Mouse (Mus musculus): ENCODE measurements around the gene Mad2l2.
"Not testable (repeated sequence)": the region's sequence is repeated elsewhere in the genome, so short reads cannot be mapped to it uniquely, and the experiment has no call there.

Gene Mad2l2

DNA sequence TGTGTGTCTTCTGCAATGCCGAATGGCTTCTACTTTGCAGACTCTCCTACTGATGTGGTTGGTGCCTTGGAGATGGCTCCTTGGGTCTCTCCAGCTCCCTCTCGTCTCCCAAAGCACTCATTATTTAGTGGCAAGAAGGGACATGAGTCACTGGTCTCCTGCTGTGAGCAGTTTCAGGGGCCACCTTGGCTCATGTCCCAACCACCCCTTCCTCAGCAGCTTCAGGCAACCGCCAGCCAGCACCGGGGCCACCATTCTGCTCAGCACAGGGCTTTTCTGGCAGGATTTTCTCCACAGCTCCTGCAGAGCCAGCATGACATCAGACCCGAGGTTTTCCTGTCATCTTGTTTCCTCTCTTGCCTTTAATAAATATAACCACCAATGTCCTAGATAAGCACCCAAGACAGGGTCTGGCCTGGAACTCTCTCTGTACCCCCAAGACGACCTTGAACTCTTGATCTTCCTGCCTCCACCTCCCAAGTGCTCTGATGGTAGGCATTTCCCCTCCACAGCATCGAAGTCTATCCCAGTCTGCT, 21.6 kb upstream of the Mad2l2 start:
- no peak for DNase-seq

DNA sequence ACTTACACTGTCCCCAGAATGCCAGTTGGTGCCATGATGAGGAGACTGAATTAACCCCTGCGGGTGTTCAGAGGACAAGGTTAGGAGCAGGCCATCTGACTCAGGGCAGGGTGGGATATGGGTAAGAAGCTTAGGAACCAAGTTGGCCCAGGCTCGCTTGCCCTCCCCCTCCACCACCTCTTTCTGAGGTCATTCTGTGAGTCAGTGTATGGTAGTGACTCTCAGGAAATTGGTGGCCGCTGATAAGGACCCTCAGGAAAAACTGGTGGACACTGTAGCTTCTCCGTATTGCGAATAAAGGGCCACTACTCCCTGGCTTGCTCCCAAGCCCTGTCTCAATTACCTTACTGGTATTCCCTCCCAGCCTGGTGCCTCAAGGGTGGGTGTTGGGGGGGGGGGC, 21.0 kb upstream of the Mad2l2 start:
- DNase-seq: no peak

GRCm38 (mm10) chr4:148112519-148112918, 17.7 kb upstream of the Mad2l2 start:
- no peak for DNase-seq

DNA sequence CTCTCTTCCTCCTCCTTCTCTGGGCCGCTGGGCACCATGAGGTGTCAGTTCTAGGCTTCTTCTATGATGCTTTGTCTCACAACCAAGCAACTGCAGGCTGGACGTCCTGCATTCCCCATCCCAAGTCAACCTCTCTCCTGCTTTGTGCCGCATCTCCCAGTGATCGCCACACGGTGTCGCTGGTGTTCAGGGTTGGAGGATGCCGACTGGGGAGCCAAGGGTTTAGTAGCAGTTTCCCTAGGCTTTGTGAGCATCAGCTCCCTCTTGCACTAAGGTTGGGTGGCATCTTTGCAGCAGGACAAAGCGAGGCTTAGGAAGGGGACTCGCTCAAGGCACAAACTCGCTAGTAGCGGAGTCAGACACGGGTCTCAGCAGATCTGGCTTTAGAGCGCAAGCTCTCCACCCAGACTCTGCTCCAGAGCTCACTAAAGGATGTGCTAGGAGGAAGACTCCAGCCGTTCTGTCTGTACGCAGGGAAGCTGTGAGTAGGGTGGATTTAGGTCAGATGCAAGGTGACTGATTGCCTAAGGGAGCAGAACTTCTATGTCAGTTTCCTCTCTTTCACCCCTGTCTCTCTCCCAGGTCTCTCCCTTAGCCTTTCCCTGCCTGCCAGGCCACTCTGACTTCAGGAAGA, 15.3 kb upstream of the Mad2l2 start:
- DNase-seq: peak; percentile 86

GRCm38 (mm10) chr4:148115467-148115866, 14.7 kb upstream of the Mad2l2 start:
- DNase-seq: no peak

DNA sequence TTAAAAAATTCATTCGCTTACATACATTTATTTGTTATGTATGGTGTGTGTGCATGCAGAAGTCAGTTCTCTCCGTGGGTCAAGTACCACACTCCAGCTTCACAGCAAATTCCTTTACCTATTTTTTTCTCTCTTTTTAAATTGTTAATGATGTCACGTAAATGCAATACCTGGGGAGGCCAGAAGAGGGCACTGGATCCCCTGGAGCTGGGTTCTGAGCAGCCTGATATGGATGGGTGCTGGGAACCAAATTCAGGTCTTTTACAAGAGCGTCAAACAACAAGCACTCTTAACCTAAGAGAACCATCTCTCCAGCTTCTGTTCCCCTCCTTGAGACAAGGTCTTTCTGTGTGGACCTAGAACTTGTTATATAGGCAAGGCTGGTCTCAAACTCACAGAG, 13.5 kb upstream of the Mad2l2 start:
- no peak for DNase-seq

DNA sequence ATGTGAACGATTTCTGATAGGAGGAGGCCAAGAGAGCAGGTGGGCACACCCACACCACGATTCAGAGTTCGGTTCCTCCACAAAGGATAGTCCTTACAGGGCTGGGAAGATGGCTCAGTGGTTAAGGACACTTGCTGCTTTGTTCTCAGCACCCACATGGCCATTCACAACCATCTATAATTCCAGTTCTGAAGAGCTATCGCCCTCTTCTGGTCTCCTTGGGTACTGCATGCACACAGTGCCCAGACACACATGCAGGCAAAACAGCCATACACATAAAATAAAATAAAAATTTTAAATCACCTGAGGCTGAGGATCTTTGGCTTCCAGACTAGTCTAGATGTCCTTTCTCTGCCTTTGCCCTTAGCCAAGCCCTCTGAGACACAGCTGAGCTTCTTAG, 12.8 kb upstream of the Mad2l2 start:
- DNase-seq: no peak

DNA sequence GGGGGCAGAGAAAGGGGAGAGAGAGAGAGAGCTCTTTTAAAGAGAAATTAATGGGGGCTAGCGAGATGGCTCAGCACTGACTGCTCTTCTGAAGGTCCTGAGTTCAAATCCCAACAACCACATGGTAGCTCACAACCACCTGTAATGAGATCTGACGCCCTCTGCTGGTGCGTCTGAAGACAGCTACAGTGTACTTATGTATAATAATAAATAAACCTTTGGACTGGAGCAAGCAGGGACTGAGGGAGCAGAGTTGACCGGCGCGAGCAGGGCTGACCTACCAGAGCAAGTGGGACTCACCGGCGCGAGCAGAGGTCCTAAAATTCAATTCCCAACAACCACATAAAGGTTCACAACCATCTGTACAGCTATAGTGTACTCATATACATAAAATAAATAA, 10.6 kb upstream of the Mad2l2 start:
- DNase-seq: not testable (repeated sequence)

DNA sequence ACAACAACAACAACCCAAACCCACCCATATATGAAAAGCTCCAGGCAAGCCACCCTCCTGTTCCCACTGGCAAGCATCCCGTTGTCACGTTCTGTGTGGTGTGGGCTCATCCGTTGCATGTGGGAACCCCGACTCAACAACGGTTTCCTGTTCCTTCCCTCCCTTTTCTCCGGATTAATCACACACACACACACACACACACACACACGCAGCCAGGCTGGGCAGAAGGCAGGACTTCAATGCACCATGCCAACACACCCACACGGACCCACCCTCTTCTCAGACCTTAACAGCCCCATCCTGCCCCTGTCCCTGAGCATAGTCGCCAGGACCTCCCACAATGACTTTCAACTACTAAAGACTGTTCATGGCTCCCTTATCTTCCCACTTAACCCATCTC, 9.6 kb upstream of the Mad2l2 start:
- DNase-seq: no peak

DNA sequence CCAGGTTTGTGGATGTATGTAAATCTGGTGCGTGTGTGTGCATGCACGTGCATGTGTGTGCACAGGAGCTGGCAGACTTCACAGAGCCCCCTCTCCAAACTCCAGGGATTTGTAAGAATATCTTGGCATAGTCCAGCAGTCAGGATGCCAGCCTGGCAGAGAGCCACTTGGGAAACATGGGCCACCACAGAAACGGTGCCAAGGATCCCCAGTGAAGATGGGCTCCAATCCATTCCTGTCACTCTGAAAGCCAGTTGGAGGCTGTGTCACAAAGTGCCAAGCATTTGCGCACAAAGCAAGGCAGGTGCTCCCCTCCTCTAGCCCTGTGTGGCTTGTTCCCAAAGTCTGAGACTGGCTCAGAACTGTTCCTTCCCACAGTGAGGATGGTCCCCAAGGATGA, 8.8 kb upstream of the Mad2l2 start:
- DNase-seq: no peak

DNA sequence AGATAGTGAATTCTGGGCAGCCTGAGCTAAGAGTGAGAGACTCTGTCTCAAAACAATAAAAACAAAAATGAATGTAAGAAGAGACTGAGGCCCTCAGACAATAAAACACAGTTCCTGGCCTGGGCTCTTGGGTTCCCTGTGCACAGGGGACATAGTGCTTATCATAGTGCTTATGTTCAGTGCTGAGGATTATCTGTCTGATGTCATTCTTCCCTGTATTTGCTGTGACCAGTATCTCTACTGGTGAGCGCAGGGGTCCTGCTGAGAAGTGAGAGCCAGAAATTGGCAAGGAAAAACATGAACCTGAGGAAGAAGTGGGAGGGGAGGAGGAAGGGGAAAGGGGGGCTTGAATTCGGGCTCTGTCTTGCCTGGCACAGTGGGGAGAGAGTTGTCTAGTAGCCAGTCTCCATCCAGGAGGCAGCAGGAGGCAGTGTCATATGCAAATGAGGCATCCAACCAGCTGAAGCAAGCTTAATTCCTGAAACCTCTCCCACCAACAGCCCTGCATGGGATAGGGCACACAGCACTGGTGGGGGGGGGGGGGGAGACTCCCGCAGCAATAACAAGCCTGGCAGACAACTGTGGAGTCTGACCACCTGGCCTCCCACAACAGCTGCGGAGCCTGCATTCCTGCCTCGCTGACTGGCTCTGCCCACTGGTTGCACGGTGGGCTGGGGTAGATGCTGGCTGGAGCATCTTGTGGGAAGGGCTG, 8.0 kb upstream of the Mad2l2 start:
- no peak for DNase-seq

- DNase-seq: no peak
Observed at GRCm38 (mm10) chr4:148122694-148123066, 7.5 kb upstream of the Mad2l2 start.

GRCm38 (mm10) chr4:148128241-148128640, 1.9 kb upstream of the Mad2l2 start:
- no peak for DNase-seq

DNA sequence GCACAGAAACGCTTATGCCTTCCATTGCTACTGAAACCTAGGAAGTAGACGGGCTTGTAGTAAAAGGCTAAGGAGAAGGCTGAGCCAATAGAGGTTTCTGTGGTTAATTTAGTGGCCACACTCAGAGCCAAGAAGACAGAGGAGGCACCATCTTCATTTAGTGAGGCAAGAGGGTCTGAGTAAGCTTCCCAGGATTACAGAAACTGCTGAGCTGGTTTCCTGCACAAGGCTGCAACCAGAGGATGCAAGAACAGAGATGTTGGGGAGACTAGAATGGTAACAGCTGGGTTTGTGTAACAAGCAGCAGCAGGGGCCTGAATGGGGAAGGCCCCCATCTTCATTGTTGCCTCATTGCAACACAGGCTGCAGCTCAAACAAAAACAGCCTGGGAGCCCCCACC, 1.5 kb upstream of the Mad2l2 start:
- no peak for DNase-seq

DNA sequence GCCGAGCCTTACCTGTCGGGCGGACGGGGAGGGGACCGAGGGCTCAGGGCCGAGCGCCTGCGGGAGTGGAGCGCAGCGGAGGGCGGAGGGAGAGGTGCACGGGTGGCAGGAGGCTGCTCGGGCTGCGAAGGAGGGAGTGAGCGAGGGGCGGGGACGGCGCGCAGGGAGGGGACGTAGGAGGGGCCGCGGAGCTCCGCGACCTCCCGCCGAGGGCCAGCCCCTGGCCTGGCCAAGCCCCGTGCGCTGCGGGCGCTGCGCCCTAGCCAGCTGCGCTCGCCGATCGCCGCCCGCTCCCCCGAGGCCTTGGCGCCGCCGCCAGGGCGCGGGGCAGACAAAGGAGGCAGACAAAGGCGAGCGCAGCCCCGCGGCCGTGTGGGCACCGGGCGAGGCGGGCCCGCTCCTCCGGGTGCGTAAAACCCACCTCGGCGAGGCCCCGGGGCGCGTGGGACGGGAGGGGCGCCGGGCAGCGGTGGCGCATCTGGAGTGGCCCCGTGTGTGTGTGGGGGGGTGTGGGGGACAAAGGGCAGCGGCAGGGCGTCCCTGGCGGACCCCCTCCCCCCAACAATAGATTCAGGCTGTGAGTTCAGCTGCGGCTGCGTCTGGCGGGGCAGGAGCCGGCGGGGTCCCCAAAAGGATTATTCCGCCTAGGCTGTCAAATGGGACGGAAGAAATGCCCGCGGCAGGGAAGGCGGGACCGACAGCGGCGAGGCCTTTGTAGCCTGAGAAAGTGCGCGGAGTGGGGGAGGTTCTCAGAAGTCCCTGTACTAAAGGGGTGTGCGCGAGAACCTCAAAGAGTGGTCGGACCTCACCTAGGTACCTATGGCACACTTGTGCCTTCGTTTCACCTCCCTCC, 603 bp downstream of the Mad2l2 start, which contains the start of gene Draxin:
TSS of gene Draxin (minus strand) at position 138 of the 853 bp plus-strand sequence.
- DNase-seq: no peak

GRCm38 (mm10) chr4:148131497-148132081, 1.4 kb downstream of the Mad2l2 start:
- no peak for DNase-seq

DNA sequence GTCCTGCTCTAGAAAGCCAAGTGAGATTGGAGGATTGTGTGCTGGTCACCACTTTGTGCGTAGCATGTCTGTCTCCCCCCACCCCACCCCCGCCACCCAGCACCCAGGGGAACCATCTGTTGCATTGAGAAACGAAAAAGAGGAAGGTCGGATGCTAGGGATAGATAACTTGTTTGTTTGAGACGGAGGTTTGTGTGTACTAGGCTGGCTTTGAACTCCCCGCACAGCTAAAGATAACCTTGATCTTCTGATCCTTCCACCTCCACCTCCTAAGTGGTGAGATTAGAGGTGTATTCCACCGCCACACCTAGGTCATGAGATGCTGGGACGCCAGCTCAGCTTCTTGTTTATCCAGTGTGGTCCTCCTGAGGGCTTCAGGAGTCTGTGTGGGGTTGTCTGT, 4.8 kb downstream of the Mad2l2 start:
- DNase-seq: no peak

- no peak for DNase-seq
Observed at GRCm38 (mm10) chr4:148137503-148137902, 7.3 kb downstream of the Mad2l2 start.

- no peak for DNase-seq
Observed at GRCm38 (mm10) chr4:148139767-148140097, 9.5 kb downstream of the Mad2l2 start.

- DNase-seq: peak; percentile 98
Observed at GRCm38 (mm10) chr4:148140098-148141011, 10.2 kb downstream of the Mad2l2 start.

DNA sequence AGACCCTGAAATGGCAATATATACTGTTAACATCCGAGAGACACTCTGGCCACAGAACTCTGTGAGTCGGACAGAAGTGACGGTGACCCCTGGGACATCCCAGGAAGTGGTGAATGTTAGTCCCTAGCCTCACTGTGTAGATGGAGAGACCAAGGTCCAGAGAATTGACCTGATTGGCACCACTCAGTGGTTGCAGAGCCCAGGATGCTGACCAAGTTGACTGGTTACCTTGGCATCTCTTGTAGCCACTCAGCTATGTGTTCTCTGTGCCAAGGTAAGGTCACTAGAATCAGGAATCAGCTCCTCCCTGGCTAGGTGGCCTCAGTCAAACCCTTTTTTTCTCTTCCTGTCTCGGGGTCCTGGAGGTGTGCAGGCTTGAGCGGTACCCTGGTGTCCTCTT, 13.5 kb downstream of the Mad2l2 start:
- no peak for DNase-seq

DNA sequence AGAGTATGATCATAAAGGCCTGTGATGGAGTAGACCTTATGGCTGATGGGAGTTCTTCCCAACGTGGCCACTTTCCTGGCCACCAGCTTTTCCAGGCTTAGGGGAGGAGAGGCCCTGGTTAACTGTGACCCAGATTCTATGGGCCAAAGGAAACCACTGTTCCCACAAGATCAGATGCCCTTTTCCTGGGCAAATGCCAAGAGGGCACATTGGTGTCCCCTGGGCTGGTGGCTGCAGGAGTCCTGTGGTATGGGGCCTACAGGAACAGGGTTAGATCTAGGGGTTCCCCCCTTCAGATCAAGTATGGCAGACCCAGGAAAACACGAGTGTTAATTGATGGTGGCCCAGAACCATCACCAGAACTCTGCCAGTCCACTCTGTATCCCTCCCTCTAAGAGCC, 17.5 kb downstream of the Mad2l2 start:
- DNase-seq: peak; percentile 9

Measured in cerebellum, adult 8-10 months (tissue).